Mouse (Mus musculus) MEL (cell line): ENCODE data around the gene Gm20388. TPM values are rescaled to one million over a fixed set of nuclear protein-coding genes. Genes with fewer than 3 reads are reported as not detected.

ENCODE experiments used
- DNase-seq: peaks from one replicate; pipeline ENCODE4 v3.0.0; 2011; ENCODE audit warnings: low read depth, low spot score
- H3K27ac ChIP-seq: 2 replicates; pipeline ENCODE4 v1.5.1; 2012; ENCODE audit warnings: low read depth, mild to moderate bottlenecking, control low read depth, low read length, moderate library complexity; ENCODE audit not compliant: control insufficient read depth
- H3K27me3 ChIP-seq, 2 experiments: fragments of 150-350 bp in 1 of 2; sonication (generic) in 1 of 2; 2 replicates each; pipeline ENCODE4 v1.6.1; 2012; ENCODE audit warnings: low read length in 2 of 2, mild to moderate bottlenecking in 2 of 2, improper control_type of control experiment in 1 of 2, moderate library complexity in 1 of 2; ENCODE audit not compliant: insufficient read depth in 2 of 2, control insufficient read depth in 1 of 2
- H3K36me3 ChIP-seq, 2 experiments: 2 replicates each; pipeline ENCODE4 v1.6.1; 2012 to 2014; ENCODE audit warnings: low read length in 2 of 2, improper control_type of control experiment in 1 of 2, inconsistent platforms in 1 of 2, mild to moderate bottlenecking in 1 of 2; ENCODE audit not compliant: insufficient read depth in 2 of 2, control insufficient read depth in 1 of 2
- H3K4me1 ChIP-seq, 2 experiments: fragments of 150-350 bp in 1 of 2; sonication (generic) in 1 of 2; 2 replicates each; pipeline ENCODE4 v1.6.1; 2012; ENCODE audit warnings: low read length in 2 of 2, improper control_type of control experiment in 1 of 2, mild to moderate bottlenecking in 1 of 2; ENCODE audit not compliant: insufficient read depth in 2 of 2, control insufficient read depth in 1 of 2
- H3K4me3 ChIP-seq, 2 experiments: fragments of 150-350 bp in 1 of 2; sonication (generic) in 1 of 2; 2 replicates each; pipeline ENCODE4 v1.5.1; 2012; ENCODE audit warnings: low read depth in 2 of 2, low read length in 2 of 2, mild to moderate bottlenecking in 2 of 2, moderate library complexity in 2 of 2, control low read depth in 1 of 2, improper control_type of control experiment in 1 of 2; ENCODE audit not compliant: control insufficient read depth in 1 of 2, insufficient read depth in 1 of 2
- H3K79me2 ChIP-seq: 2 replicates; pipeline ENCODE4 v1.6.1; 2012; ENCODE audit warnings: mild to moderate bottlenecking, low read length, moderate library complexity; ENCODE audit not compliant: control insufficient read depth, poor library complexity, insufficient read depth
- H3K9ac ChIP-seq: 2 replicates; pipeline ENCODE4 v1.6.1; 2012; ENCODE audit warnings: low read depth, mild to moderate bottlenecking, control low read depth, low read length, moderate library complexity; ENCODE audit not compliant: control insufficient read depth, poor library complexity, severe bottlenecking
- H3K9me3 ChIP-seq: fragments of 150-350 bp; sonication (generic); replicated peaks from 2 replicates; pipeline ENCODE4 v1.6.1; 2012; ENCODE audit warnings: mild to moderate bottlenecking, low read length, improper control_type of control experiment, moderate library complexity; ENCODE audit not compliant: insufficient read depth
- BHLHE40 ChIP-seq: IDR thresholded peaks from 2 replicates; pipeline ENCODE4 v1.6.1; 2012; ENCODE audit warnings: low read depth, mild to moderate bottlenecking, inconsistent platforms, low read length, improper control_type of control experiment, borderline replicate concordance
- CHD1 ChIP-seq: IDR thresholded peaks from 2 replicates; pipeline ENCODE4 v1.6.1; 2012; ENCODE audit warnings: low read depth, mild to moderate bottlenecking, inconsistent platforms, low read length, improper control_type of control experiment
- E2F4 ChIP-seq: IDR thresholded peaks from 2 replicates; pipeline ENCODE4 v1.6.1; 2011; ENCODE audit warnings: low read depth, low read length, improper control_type of control experiment, borderline replicate concordance
- GATA1 ChIP-seq: IDR thresholded peaks from 2 replicates; pipeline ENCODE4 v1.6.1; 2011; ENCODE audit warnings: low read depth, low read length, improper control_type of control experiment
- JUND ChIP-seq: IDR thresholded peaks from 2 replicates; pipeline ENCODE4 v1.6.1; 2011; ENCODE audit warnings: low read depth, mild to moderate bottlenecking, improper control_type of control experiment, low read length
- KAT2A ChIP-seq: conservative IDR thresholded peaks from 2 replicates; pipeline ENCODE4 v1.6.1; 2012; ENCODE audit warnings: low read depth, low read length, improper control_type of control experiment, inconsistent platforms
- MAX ChIP-seq: IDR thresholded peaks from 2 replicates; pipeline ENCODE4 v1.6.1; 2011; ENCODE audit warnings: low read length, improper control_type of control experiment
- MAZ ChIP-seq: IDR thresholded peaks from 2 replicates; pipeline ENCODE4 v1.6.1; 2012; ENCODE audit warnings: low read depth, mild to moderate bottlenecking, inconsistent platforms, low read length, improper control_type of control experiment
- MEF2A ChIP-seq: IDR thresholded peaks from 2 replicates; pipeline ENCODE4 v1.6.1; 2014; ENCODE audit warnings: low read depth, mild to moderate bottlenecking, inconsistent platforms, low read length, improper control_type of control experiment; ENCODE audit not compliant: poor library complexity, insufficient replicate concordance, severe bottlenecking; ENCODE audit errors: extremely low read depth
- MYB ChIP-seq: IDR thresholded peaks from 2 replicates; pipeline ENCODE4 v1.6.1; 2011; ENCODE audit warnings: mild to moderate bottlenecking, low read depth, low read length, improper control_type of control experiment
- MYC ChIP-seq: IDR thresholded peaks from 2 replicates; pipeline ENCODE4 v1.6.1; 2011; ENCODE audit warnings: low read depth, mild to moderate bottlenecking, low read length, improper control_type of control experiment, moderate library complexity
- NELFE ChIP-seq: IDR thresholded peaks from 2 replicates; pipeline ENCODE4 v1.6.1; 2011; ENCODE audit warnings: low read depth, low read length, improper control_type of control experiment
- POLR2A ChIP-seq, 2 experiments: IDR thresholded peaks; 2 replicates each; pipeline ENCODE4 v1.6.1; 2011 to 2012; ENCODE audit warnings: low read length in 2 of 2, mild to moderate bottlenecking in 2 of 2, control low read depth in 1 of 2, improper control_type of control experiment in 1 of 2, low read depth in 1 of 2, moderate library complexity in 1 of 2; ENCODE audit not compliant: control insufficient read depth in 1 of 2, insufficient read depth in 1 of 2, poor library complexity in 1 of 2
- POLR2AphosphoS2 ChIP-seq: IDR thresholded peaks from 2 replicates; pipeline ENCODE4 v1.6.1; 2011; ENCODE audit warnings: low read length, improper control_type of control experiment
- SIN3A ChIP-seq: IDR thresholded peaks from 2 replicates; pipeline ENCODE4 v1.6.1; 2012; ENCODE audit warnings: low read length, improper control_type of control experiment, inconsistent platforms
- TAL1 ChIP-seq: IDR thresholded peaks from 2 replicates; pipeline ENCODE4 v1.6.1; 2012; ENCODE audit warnings: mild to moderate bottlenecking, inconsistent platforms, low read length, moderate library complexity, mixed read lengths
- TCF12 ChIP-seq: IDR thresholded peaks from 2 replicates; pipeline ENCODE4 v1.6.1; 2014; ENCODE audit warnings: low read depth, mild to moderate bottlenecking, inconsistent platforms, low read length, improper control_type of control experiment, moderate library complexity
- USF1 ChIP-seq: IDR thresholded peaks from 2 replicates; pipeline ENCODE4 v1.6.1; 2014; ENCODE audit warnings: low read depth, mild to moderate bottlenecking, inconsistent platforms, low read length, improper control_type of control experiment, moderate library complexity
- ZC3H11A ChIP-seq: IDR thresholded peaks from 2 replicates; pipeline ENCODE4 v1.6.1; 2012; ENCODE audit warnings: low read depth, mild to moderate bottlenecking, inconsistent platforms, low read length, improper control_type of control experiment
- ZKSCAN1 ChIP-seq: IDR thresholded peaks from 2 replicates; pipeline ENCODE4 v1.6.1; 2012; ENCODE audit warnings: low read depth, mild to moderate bottlenecking, inconsistent platforms, low read length, improper control_type of control experiment, moderate library complexity
- ZNF384 ChIP-seq: IDR thresholded peaks from 2 replicates; pipeline ENCODE4 v1.6.1; 2012; ENCODE audit warnings: low read depth, mild to moderate bottlenecking, inconsistent platforms, low read length, improper control_type of control experiment
- polyA plus RNA-seq, 2 experiments: library from polyadenylated mRNA; stranded (reverse) in 1 of 2; unstranded in 1 of 2; fragments of >175 nt in 1 of 2; fragments of >200 nt in 1 of 2; gene quantifications; 2 replicates each; pipeline versions ENCODE4 v1.2.1 to v1.2.4; 2012; ENCODE audit warnings: low replicate concordance in 2 of 2, low read depth in 1 of 2; ENCODE audit not compliant: insufficient read length in 2 of 2, insufficient read depth in 1 of 2, missing spikeins in 1 of 2
- total RNA-seq: library from RNA; depleted of rRNA; stranded (reverse); fragments of 300-350 nt; gene quantifications from 2 replicates; pipeline ENCODE4 v1.2.3, GENCODE M21; 2012

Gm20388 gene
- total and polyA plus RNA-seq, 3 experiments, result 11.1 to 17.8 TPM; not detected in 1

- H3K4me3 ChIP-seq, result peak overlapping the region; percentile 93 to 96
- no peak for DNase-seq
- H3K36me3 ChIP-seq, result peaks cover 6 to 41% of the 10 kb centered on the region in 2 experiments
- peak overlapping the region; percentile 93 for H3K9ac ChIP-seq
- H3K9me3 ChIP-seq, result no peaks in the 10 kb centered on the region
- TF ChIP-seq SIN3A (0 out of 2 replicates have a peak, but pooled peaks have one; percentile 27), CHD1 (peak; percentile 56; the same call in 1 of the 2 replicates), MYB (no peak)
- H3K27me3 ChIP-seq, result no peaks in the 10 kb centered on the region
- no peak overlapping the region for H3K27ac ChIP-seq
- H3K79me2 ChIP-seq, result peaks cover 74% of the 10 kb centered on the region
- H3K4me1 ChIP-seq, result peaks cover 9 to 47% of the 10 kb centered on the region in 2 experiments
Measured at GRCm38 (mm10) chr8:121904999-121905398, 1994.4 kb downstream of the Gm20388 start.

DNA sequence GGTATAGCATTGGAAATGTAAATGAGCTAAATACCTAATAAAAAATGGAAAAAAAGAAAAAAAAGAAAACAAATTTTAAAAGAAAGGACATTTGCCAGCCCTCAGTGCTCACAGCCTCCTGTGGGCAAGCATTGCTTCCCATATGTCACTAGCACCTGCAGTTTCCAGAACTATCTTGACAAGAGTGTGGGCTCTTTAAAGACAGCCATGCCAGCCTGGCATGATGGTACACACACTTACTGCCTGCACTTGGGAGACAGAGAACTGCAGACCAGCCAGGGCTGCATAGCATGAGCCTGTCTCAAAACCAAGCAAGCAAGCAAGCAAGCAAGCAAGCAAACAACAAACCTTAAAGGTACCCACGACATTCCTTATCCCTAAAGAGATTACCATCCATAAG is 1994.8 kb downstream of the Gm20388 start:
- H3K36me3 ChIP-seq, result peaks cover 6 to 38% of the 10 kb centered on the region in 2 experiments
- peak overlapping the region; percentile 93 for H3K9ac ChIP-seq
- peaks cover 6 to 44% of the 10 kb centered on the region in 2 experiments for H3K4me1 ChIP-seq
- no peaks in the 10 kb centered on the region for H3K9me3 ChIP-seq
- peak overlapping the region; percentile 93 to 96 for H3K4me3 ChIP-seq
- TF ChIP-seq MYB (no peak), JUND (no peak), USF1 (no peak), POLR2AphosphoS2 (no peak), TAL1 (no peak), CHD1 (no peak), TCF12 (no peak), ZC3H11A (no peak), NELFE (no peak), MYC (no peak), MEF2A (no peak)
- no peak for DNase-seq
- no peak overlapping the region; the same call in 1 of the 2 replicates for H3K27ac ChIP-seq
- H3K79me2 ChIP-seq, result peaks cover 70% of the 10 kb centered on the region
- H3K27me3 ChIP-seq, result no peaks in the 10 kb centered on the region

- H3K27me3 ChIP-seq, result no peaks in the 10 kb centered on the region
- H3K79me2 ChIP-seq, result peaks cover 66% of the 10 kb centered on the region
- peak overlapping the region; percentile 93 for H3K9ac ChIP-seq
- no peaks in the 10 kb centered on the region for H3K9me3 ChIP-seq
- no peak for DNase-seq
- H3K4me1 ChIP-seq, result peaks cover 6 to 41% of the 10 kb centered on the region in 2 experiments
- TF ChIP-seq MEF2A, result no peak
- no peak for TF ChIP-seq POLR2AphosphoS2
- no peak for TF ChIP-seq USF1
- no peak for TF ChIP-seq POLR2A (IDR thresholded peaks at IDR 0.05; ENCODE audit: control insufficient read depth in 1 of 2, insufficient read depth in 1 of 2, low read depth in 1 of 2, low read length in 2 of 2, poor library complexity in 1 of 2)
- TF ChIP-seq ZNF384, result no peak
- no peak for TF ChIP-seq TCF12
- TF ChIP-seq MAX, result no peak
- TF ChIP-seq JUND, result no peak
- TF ChIP-seq GATA1, result no peak
- no peak for TF ChIP-seq KAT2A
- no peak for TF ChIP-seq MAZ
- TF ChIP-seq TAL1, result no peak
- no peak for TF ChIP-seq E2F4
- no peak for TF ChIP-seq ZKSCAN1
- no peak; the same call in 1 of the 2 replicates for TF ChIP-seq CHD1
- TF ChIP-seq BHLHE40, result no peak
- TF ChIP-seq SIN3A, result no peak
- peaks cover 6 to 34% of the 10 kb centered on the region in 2 experiments for H3K36me3 ChIP-seq
- peak overlapping the region; percentile 93 to 96 for H3K4me3 ChIP-seq
- peak overlapping the region; percentile 75 for H3K27ac ChIP-seq
Measured at GRCm38 (mm10) chr8:121905864-121906263, 1995.2 kb downstream of the Gm20388 start.
